Mouse (Mus musculus) embryonic facial prominence, embryonic 10.5 days (tissue): Measurements from ENCODE around the gene Xylt2. TPM values are rescaled to one million over a fixed set of nuclear protein-coding genes. Genes with fewer than 3 reads are reported as not detected.
A peak's percentile ranks its signal among the peaks of the same experiment; 100 is the strongest.

ENCODE experiments used
- DNase-seq: peaks from one replicate; pipeline ENCODE4 v3.0.0-alpha.2; 2017; ENCODE audit warnings: low spot score
- H3K27ac ChIP-seq: fragments of 300-500 bp; sonication (generic); replicated peaks from 2 replicates; pipeline ENCODE4 v1.5.1; 2016; ENCODE audit warnings: mild to moderate bottlenecking
- H3K27me3 ChIP-seq: fragments of 300-500 bp; sonication (generic); replicated peaks from 2 replicates; pipeline ENCODE4 v1.6.1; 2016; ENCODE audit warnings: low read depth, mild to moderate bottlenecking; ENCODE audit not compliant: poor library complexity, severe bottlenecking
- H3K36me3 ChIP-seq: fragments of 300-500 bp; sonication (generic); replicated peaks from 2 replicates; pipeline ENCODE4 v1.6.1; 2016; ENCODE audit warnings: mild to moderate bottlenecking, moderate library complexity
- H3K4me1 ChIP-seq: fragments of 300-500 bp; sonication (generic); 2 replicates; pipeline ENCODE4 v1.6.1; 2016
- H3K4me3 ChIP-seq: fragments of 300-500 bp; sonication (generic); 2 replicates; pipeline ENCODE4 v1.5.1; 2016; ENCODE audit warnings: mild to moderate bottlenecking, moderate library complexity
- H3K9me3 ChIP-seq: fragments of 300-500 bp; sonication (generic); 2 replicates; pipeline ENCODE4 v1.6.1; 2016; ENCODE audit warnings: mild to moderate bottlenecking
- WGBS: fragments of 180-500 bp; shearing (Covaris S2); methylation state at CpG from one replicate; pipeline ENCODE4 v1.1.7; 2016; 5-methylcytosine and 5-hydroxymethylcytosine counted together
- polyA plus RNA-seq: library from polyadenylated mRNA; unstranded; fragments of >200 nt; fragmentation: Nextera tagmentation; extraction: Ambion mirVana; gene quantifications from 2 replicates; pipeline ENCODE4 v1.2.1, GENCODE M21; 2016

Gene Xylt2
- polyA plus RNA-seq, 1 experiment from 2014 or later: 15.1 TPM

DNA sequence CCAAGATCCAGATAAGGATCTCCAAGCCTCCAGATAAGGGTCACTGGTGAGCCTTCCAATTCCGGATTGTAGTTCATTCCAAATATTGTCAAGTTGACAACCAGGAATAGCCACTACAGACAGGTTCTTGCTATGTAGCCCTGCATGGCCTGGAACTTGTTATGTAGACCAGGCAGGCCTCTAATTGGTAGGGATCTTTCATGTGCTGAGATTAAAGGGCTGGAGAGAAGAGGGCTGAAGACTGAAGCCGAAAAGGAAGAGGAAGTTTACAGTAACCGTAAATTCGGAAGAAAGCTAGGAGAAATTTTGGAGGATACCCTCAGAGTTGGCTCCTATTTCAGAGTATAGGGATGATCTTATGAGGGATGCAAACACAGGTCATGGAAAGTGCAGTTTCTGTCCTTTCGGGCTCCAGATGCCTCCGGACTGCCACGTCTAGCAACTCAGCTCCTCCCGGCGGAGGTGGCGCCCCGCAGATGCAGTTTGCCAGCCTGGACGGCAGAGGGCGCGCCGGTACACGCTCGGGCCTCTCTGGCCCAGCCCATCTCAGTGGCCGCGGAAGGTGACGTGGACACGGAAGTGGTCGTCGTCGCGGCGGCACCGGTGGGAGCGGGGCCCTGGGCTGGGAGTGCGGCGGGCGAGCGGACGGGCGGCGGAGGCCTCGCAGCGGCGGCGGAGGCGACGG, 48.0 kb downstream of the Xylt2 start, which contains the start of gene Lrrc59:
Lrrc59 (plus strand) TSS at position 569 of the 685 bp plus-strand sequence.
- peak; percentile 96 for DNase-seq
- Histone ChIP-seq H3K27ac (peak within 1 kb of the TSS; percentile 90), H3K4me3 (peak within 1 kb of the TSS; percentile 97), H3K36me3 (peaks cover 31% of the 10 kb centered on the region), H3K27me3 (no peaks in the 10 kb centered on the region), H3K4me1 (peaks cover 17% of the 10 kb centered on the region), H3K9me3 (no peaks in the 10 kb centered on the region)
- 7% methylated on average over 41 of the region's 41 CpGs for WGBS

DNA sequence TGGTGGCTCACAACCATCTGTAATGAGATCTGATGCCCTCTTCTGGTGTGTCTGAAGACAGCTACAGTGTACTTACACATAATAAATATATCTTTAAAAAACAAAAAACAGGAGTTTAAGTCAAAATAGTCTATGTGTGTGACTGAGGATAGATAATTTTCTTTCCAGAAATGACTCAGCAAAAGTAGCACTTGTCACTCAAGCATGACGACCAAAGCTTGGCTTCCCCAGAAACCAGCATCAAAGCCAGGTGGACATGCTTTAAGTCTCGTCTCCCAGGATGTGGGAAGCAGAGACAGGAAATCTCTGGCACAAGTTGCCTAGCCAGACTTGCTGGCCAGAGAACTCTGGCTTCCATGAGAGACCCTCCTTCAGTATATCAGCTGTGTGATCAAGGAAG, 55.2 kb downstream of the Xylt2 start:
- WGBS: 83% methylated on average over 2 of the region's 2 CpGs
- H3K36me3 ChIP-seq: no peaks in the 10 kb centered on the region
- no peak for DNase-seq
- no peaks in the 10 kb centered on the region for H3K27me3 ChIP-seq
- H3K4me3 ChIP-seq: no peak overlapping the region
- H3K9me3 ChIP-seq: no peaks in the 10 kb centered on the region
- no peaks in the 10 kb centered on the region for H3K4me1 ChIP-seq
- H3K27ac ChIP-seq: no peak overlapping the region

DNA sequence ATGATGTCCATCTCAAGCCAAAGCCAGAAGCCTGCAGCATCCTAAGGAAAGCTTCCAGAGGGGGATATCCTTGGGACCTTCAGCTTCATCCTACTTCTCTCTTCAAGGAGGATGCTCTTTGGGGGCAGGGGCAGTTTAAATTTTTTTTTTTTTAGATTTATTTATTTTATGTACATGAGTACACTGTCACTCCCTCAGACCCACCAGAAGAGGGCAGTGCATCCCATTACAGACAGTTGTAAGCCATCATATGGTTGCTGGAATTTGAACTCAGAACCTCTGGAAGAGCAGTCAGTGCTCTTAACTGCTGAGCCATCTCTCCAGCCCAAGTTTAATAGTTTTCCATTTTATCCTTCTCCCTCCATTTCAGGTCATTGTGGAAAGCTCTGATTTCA, 55.9 kb downstream of the Xylt2 start:
- no peak for DNase-seq
- Histone ChIP-seq H3K4me1 (no peaks in the 10 kb centered on the region), H3K27ac (no peak overlapping the region), H3K9me3 (no peaks in the 10 kb centered on the region), H3K27me3 (no peaks in the 10 kb centered on the region), H3K36me3 (no peaks in the 10 kb centered on the region), H3K4me3 (no peak overlapping the region)

DNA sequence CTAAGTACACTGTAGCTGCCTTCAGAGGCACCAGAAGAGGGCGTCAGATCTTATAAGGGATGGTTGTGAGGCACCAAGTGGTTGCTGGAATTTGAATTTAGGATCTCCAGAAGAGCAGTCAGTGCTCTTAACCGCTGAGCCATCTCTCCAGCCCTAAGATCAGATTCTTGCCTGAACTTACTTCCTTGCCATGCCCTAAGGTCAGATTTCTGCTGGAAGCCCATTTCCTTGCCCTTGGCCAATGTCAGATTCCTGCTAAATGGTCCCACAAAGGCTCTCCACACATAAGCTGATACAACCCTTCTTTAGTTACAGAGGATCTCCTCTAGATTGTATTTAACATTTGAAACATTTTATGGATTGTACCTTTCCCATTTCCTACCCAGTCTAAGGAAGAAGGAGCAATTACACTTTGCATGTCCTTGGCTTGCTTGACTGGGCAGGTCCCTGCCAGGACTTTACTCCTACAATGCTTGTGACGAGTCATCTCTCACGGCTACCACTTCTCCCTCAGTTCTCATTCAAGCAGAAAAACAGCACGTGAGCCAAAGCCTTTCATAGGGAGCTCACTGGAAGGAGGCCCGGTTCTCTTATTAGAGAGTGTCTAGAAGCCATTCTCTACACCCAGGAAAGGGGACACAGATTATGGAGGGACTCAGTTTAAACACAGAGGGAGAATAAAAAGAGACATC, 56.4 kb downstream of the Xylt2 start:
- WGBS: 69% methylated on average over 6 of the region's 6 CpGs
- DNase-seq: no peak
- no peaks in the 10 kb centered on the region for H3K9me3 ChIP-seq

DNA sequence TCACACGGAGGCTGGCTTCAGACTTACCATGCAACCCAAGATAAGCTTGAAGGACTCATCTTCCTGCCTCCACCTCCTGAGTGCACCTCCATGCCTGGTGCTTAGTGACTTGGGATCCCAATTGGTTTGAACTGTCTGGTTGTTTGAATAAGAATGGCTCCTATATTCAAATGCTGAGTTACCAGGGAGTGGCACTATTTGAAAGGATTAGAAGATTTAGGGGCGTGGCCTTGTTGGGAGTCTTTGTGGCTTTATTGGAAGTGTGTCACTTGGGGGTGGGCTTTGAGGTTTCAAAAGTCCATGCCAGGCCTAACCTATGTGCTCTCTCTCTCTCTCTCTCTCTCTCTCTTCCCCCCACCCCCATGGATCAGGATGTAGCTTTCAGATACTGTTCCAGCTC, 59.7 kb downstream of the Xylt2 start:
- Histone ChIP-seq H3K9me3 (no peaks in the 10 kb centered on the region), H3K4me1 (no peaks in the 10 kb centered on the region), H3K4me3 (no peak overlapping the region), H3K27me3 (peaks cover 10% of the 10 kb centered on the region), H3K27ac (no peak overlapping the region), H3K36me3 (no peaks in the 10 kb centered on the region)
- WGBS: 93% methylated on average over 2 of the region's 2 CpGs
- no peak for DNase-seq

More for the DNA sequence above, 56.4 kb downstream of the Xylt2 start:
- H3K4me3 ChIP-seq: no peak overlapping the region
- H3K27ac ChIP-seq: no peak overlapping the region
- H3K36me3 ChIP-seq: no peaks in the 10 kb centered on the region
- peaks cover 2% of the 10 kb centered on the region for H3K27me3 ChIP-seq
- H3K4me1 ChIP-seq: no peaks in the 10 kb centered on the region

DNA sequence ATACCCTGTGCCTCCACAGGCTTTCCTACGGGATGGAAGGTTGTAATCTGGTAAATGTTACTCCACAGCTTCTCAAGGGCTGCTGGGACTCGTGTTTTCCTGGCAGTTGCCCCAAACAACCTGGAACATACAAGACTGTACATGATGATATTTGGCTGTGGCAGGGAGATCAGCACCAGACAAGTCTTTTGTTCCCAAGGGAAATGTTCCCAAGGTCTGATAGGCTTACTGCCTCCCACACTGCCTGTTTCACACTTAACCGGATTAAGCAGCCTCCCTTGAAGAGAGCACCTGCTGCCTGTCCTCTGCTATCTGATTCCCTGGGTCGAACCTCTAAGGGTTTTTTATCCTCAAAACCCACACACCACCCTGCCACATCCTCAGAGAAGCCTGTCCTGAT, 61.8 kb downstream of the Xylt2 start:
- WGBS: 29% methylated on average over 4 of the region's 4 CpGs
- no peak for DNase-seq
- Histone ChIP-seq H3K9me3 (no peaks in the 10 kb centered on the region), H3K4me3 (no peak overlapping the region), H3K36me3 (no peaks in the 10 kb centered on the region), H3K27me3 (peaks cover 10% of the 10 kb centered on the region), H3K27ac (no peak overlapping the region), H3K4me1 (no peaks in the 10 kb centered on the region)

DNA sequence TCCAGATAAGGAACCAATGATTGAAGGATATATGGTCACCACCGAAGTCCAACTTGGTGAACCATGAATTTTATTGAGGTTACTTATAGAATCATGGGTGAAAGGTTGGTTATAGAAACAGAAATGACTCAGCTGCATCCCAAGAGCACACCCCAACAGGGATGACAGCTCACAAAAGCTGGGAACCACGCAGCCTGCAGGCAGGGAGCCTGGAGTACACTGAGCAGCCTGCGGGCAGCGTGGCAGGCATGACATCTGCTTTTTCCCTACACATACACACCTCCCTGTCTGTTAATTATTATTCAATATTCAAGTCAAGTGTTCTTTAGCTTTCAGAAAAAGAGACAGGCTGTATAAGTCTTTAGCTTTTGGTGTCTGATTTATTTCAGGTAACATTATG, 62.7 kb downstream of the Xylt2 start:
- H3K9me3 ChIP-seq: no peaks in the 10 kb centered on the region
- H3K4me3 ChIP-seq: no peak overlapping the region
- H3K27ac ChIP-seq: no peak overlapping the region
- 81% methylated on average over 4 of the region's 4 CpGs for WGBS
- no peaks in the 10 kb centered on the region for H3K4me1 ChIP-seq
- no peak for DNase-seq
- peaks cover 10% of the 10 kb centered on the region for H3K27me3 ChIP-seq
- no peaks in the 10 kb centered on the region for H3K36me3 ChIP-seq

Other genes starting within 250 kb of the Xylt2 start
- 6.5 and 13.5 TPM in 2 replicates for gene Cacna1g, start 203.3 kb downstream of the Xylt2 start, polyA plus RNA-seq
- gene Spata20, start 191.3 kb downstream of the Xylt2 start, polyA plus RNA-seq: not detected in 2 replicates
- gene Epn3, start 177.5 kb downstream of the Xylt2 start, polyA plus RNA-seq: 4.5 and 4.7 TPM in 2 replicates
- gene Mycbpap, start 155.8 kb downstream of the Xylt2 start, polyA plus RNA-seq: 2.7 and 3.6 TPM in 2 replicates
- 4.5 and 5.1 TPM in 2 replicates for gene Rsad1, start 128.3 kb downstream of the Xylt2 start, polyA plus RNA-seq
- 0.09 and 0.11 TPM in 2 replicates for gene Chad, start 112.5 kb downstream of the Xylt2 start, polyA plus RNA-seq
- gene Acsf2, start 75.6 kb downstream of the Xylt2 start, polyA plus RNA-seq: 3.9 and 4.1 TPM in 2 replicates
- 258 and 280 TPM in 2 replicates for gene Lrrc59, start 47.7 kb downstream of the Xylt2 start, polyA plus RNA-seq
- gene Mrpl27, start 23.7 kb downstream of the Xylt2 start, polyA plus RNA-seq: 141 and 153 TPM in 2 replicates
- 58.6 and 59.4 TPM in 2 replicates for gene Eme1, start 23.6 kb downstream of the Xylt2 start, polyA plus RNA-seq
- not detected in 2 replicates for gene Gm11541, start 27.0 kb upstream of the Xylt2 start, polyA plus RNA-seq
- gene Cdc34b, start 64.3 kb upstream of the Xylt2 start, polyA plus RNA-seq: 0.29 and 0.40 TPM in 2 replicates
- gene Tmem92, start 105.2 kb upstream of the Xylt2 start, polyA plus RNA-seq: not detected in 2 replicates